Mouse (Mus musculus) layer of hippocampus, adult 11-12 months (tissue): ENCODE results near the gene Snx33.
"Not testable (repeated sequence)": the region's sequence is repeated elsewhere in the genome, so short reads cannot be mapped to it uniquely, and the experiment has no call there.

Experiments
- DNase-seq: peaks from one replicate; pipeline ENCODE4 v3.0.0; 2022; ENCODE audit warnings: low spot score

Snx33 gene

GRCm38 (mm10) chr9:56925291-56926024 is 2.7 kb downstream of the Snx33 start:
- no peak for DNase-seq

GRCm38 (mm10) chr9:56924651-56925027 is 3.5 kb downstream of the Snx33 start:
- peak; percentile 73 for DNase-seq

- no peak for DNase-seq
Measured at GRCm38 (mm10) chr9:56923841-56924650, 4.1 kb downstream of the Snx33 start.

GRCm38 (mm10) chr9:56922746-56923145 is 5.4 kb downstream of the Snx33 start:
- no peak for DNase-seq

GRCm38 (mm10) chr9:56918466-56918865 is 9.7 kb downstream of the Snx33 start:
- no peak for DNase-seq

- no peak for DNase-seq
Measured at GRCm38 (mm10) chr9:56917131-56917530, 11.0 kb downstream of the Snx33 start.

- DNase-seq = no peak
Measured at GRCm38 (mm10) chr9:56915695-56916410, 12.3 kb downstream of the Snx33 start.

GRCm38 (mm10) chr9:56915116-56915515 is 13.1 kb downstream of the Snx33 start:
- DNase-seq = no peak

GRCm38 (mm10) chr9:56913991-56914390 is 14.2 kb downstream of the Snx33 start:
- no peak for DNase-seq

- no peak for DNase-seq
Measured at GRCm38 (mm10) chr9:56911017-56911416, 17.2 kb downstream of the Snx33 start.

- not testable (repeated sequence) for DNase-seq
Measured at GRCm38 (mm10) chr9:56909991-56910390, 18.2 kb downstream of the Snx33 start.

GRCm38 (mm10) chr9:56907549-56907948 is 20.6 kb downstream of the Snx33 start:
- DNase-seq = no peak

GRCm38 (mm10) chr9:56903662-56904061 is 24.5 kb downstream of the Snx33 start:
- no peak for DNase-seq

GRCm38 (mm10) chr9:56901187-56901586 is 27.0 kb downstream of the Snx33 start:
- DNase-seq = peak; percentile 55

GRCm38 (mm10) chr9:56900571-56900970 is 27.6 kb downstream of the Snx33 start:
- no peak for DNase-seq

- DNase-seq = no peak
Measured at GRCm38 (mm10) chr9:56900060-56900459, 28.1 kb downstream of the Snx33 start.

GRCm38 (mm10) chr9:56899409-56899808 is 28.8 kb downstream of the Snx33 start:
- no peak for DNase-seq

GRCm38 (mm10) chr9:56896779-56897178 is 31.4 kb downstream of the Snx33 start:
- no peak for DNase-seq

GRCm38 (mm10) chr9:56894006-56894405 is 34.2 kb downstream of the Snx33 start:
- DNase-seq = peak; percentile 52

GRCm38 (mm10) chr9:56893313-56893712 is 34.9 kb downstream of the Snx33 start:
- no peak for DNase-seq

GRCm38 (mm10) chr9:56892111-56892510 is 36.1 kb downstream of the Snx33 start:
- no peak for DNase-seq

GRCm38 (mm10) chr9:56891517-56892011 is 36.6 kb downstream of the Snx33 start:
- peak; percentile 86 for DNase-seq
